Mouse (Mus musculus): ENCODE measurements around the gene Klf5. TPM values are rescaled to one million over a fixed set of nuclear protein-coding genes. Genes with fewer than 3 reads are reported as not detected.

Klf5 gene
- polyA plus RNA-seq, 1 experiment from 2014 or later: 2.6 TPM

DNA sequence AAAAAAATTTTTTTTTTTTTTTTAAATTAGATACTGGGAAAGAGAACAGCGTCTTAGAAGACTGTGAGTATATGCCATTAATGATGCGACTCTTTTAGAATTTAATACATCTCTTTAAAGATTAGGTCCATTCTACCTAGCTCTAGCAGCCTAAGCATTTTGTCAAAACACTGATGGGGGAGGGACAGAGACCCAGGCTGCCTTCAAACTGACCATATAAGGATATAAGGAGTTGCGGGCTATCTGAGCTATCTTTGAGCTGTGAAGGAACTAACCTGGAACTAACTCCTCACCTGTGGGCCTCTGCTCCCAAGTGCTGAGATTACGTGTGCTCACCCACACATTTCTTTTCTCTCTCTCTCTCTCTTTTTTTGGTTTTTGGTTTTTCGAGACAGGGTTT lies 6.3 kb upstream of the Klf5 start:
- no peak overlapping the region for H3K9ac ChIP-seq (replicated peaks)
- peaks cover 5% of the 10 kb centered on the region; the same call in 1 of the 2 replicates for H3K4me1 ChIP-seq (ENCODE audit: insufficient read depth)
- no peak overlapping the region for H3K4me2 ChIP-seq (ENCODE audit: low read depth, low read length)
- no peaks in the 10 kb centered on the region for H3K36me3 ChIP-seq (replicated peaks; ENCODE audit: insufficient read depth, low read length)
- H3K9me3 ChIP-seq (ENCODE audit: low read length): no peaks in the 10 kb centered on the region
- no peak overlapping the region for H3K4me3 ChIP-seq (ENCODE audit: low read depth, low read length)
- no peak for DNase-seq
- no peak for ATAC-seq
- TF ChIP-seq CTCF (IDR thresholded peaks at IDR 0.05; ENCODE audit: low read depth): no peak
- TF ChIP-seq EP300 (IDR thresholded peaks at IDR 0.05; ENCODE audit: low read depth): no peak
- WGBS (ENCODE audit: insufficient replicate concordance): 92% methylated on average over 5 of the region's 5 CpGs
- H3K27me3 ChIP-seq (ENCODE audit: insufficient read depth, low read length): no peaks in the 10 kb centered on the region
- H3K27ac ChIP-seq (ENCODE audit: low read depth): no peak overlapping the region

DNA sequence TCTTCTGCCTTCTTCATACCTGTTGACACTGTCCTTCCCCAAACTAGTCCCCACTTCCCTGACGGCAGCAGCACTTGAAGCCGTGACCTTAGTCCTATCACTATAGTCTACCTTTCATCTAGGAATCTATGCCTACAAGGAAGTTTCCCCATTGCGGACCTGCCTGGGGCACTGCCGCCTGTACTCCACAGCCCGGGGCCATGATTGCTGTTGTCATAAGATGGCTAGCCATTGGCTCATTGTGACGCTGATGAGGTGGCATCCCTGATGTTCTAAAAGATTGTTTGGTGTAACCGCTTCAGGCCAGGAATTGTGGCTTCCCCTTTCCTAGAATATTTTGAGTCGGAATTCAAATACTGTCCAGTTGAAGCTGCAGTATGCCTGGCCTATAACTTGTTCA lies 4.1 kb upstream of the Klf5 start:
- 80% methylated on average over 8 of the region's 8 CpGs for WGBS (ENCODE audit: insufficient replicate concordance)
- H3K27me3 ChIP-seq (ENCODE audit: insufficient read depth, low read length): peaks cover 9% of the 10 kb centered on the region

DNA sequence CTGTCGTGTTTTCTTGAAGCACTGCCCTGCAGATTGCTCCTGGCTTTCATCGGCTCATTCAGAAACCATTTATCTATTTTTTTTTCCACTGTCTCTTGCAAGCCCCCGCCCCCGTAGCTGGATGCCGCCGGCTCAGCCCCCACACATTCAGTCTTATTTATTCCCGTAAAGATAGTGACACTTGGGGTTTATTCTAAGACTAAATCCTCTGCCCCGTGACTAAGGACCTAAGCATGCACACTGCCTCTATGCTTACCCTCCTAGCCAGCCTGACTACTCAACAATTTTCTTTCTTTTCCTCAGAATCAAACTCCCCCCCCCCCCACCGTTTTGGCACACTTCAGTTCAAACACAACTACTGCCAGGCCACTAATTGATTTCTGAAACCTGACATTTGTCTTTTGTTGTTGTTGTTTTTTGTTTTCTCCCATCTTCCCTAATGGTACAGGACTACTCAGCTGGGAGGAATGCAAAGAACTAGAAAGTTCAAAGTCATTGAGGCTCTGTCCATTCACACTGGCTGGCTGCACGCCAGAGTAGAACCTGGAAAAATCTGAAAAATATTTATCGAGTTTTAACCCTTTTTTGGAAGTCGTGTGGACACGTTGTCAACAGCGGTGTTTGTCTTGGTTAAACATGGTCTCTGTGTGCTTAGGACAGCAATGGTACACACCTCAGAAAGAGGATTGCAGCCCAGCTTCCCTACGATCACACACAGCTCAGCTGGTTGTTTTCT lies 2.7 kb upstream of the Klf5 start:
- WGBS (ENCODE audit: insufficient replicate concordance): 52% methylated on average over 15 of the region's 15 CpGs
- peaks cover 15% of the 10 kb centered on the region for H3K27me3 ChIP-seq (ENCODE audit: insufficient read depth, low read length)
- H3K9ac ChIP-seq (replicated peaks): no peak overlapping the region
- no peak overlapping the region for H3K4me2 ChIP-seq (ENCODE audit: low read depth, low read length)
- no peak overlapping the region for H3K27ac ChIP-seq (ENCODE audit: low read depth)
- DNase-seq (peak; percentile 33), ATAC-seq (no peak)
- no peak for TF ChIP-seq CTCF (IDR thresholded peaks at IDR 0.05; ENCODE audit: low read depth)
- H3K9me3 ChIP-seq (ENCODE audit: low read length): no peaks in the 10 kb centered on the region
- H3K4me1 ChIP-seq (ENCODE audit: insufficient read depth): peaks cover 21% of the 10 kb centered on the region
- H3K36me3 ChIP-seq (replicated peaks; ENCODE audit: insufficient read depth, low read length): no peaks in the 10 kb centered on the region
- no peak overlapping the region for H3K4me3 ChIP-seq (ENCODE audit: low read depth, low read length)

More for the DNA sequence above, 4.1 kb upstream of the Klf5 start:
- no peak overlapping the region for H3K27ac ChIP-seq (ENCODE audit: low read depth)
- DNase-seq (no peak), ATAC-seq (no peak)
- no peak overlapping the region for H3K4me3 ChIP-seq (ENCODE audit: low read depth, low read length)
- no peak overlapping the region for H3K4me2 ChIP-seq (ENCODE audit: low read depth, low read length)
- no peak overlapping the region for H3K9ac ChIP-seq (replicated peaks)
- H3K36me3 ChIP-seq (replicated peaks; ENCODE audit: insufficient read depth, low read length): no peaks in the 10 kb centered on the region
- H3K4me1 ChIP-seq (ENCODE audit: insufficient read depth): peaks cover 18% of the 10 kb centered on the region
- H3K9me3 ChIP-seq (ENCODE audit: low read length): no peaks in the 10 kb centered on the region
- TF ChIP-seq CTCF (IDR thresholded peaks at IDR 0.05; ENCODE audit: low read depth) (no peak), EP300 (IDR thresholded peaks at IDR 0.05; ENCODE audit: low read depth) (no peak)

DNA sequence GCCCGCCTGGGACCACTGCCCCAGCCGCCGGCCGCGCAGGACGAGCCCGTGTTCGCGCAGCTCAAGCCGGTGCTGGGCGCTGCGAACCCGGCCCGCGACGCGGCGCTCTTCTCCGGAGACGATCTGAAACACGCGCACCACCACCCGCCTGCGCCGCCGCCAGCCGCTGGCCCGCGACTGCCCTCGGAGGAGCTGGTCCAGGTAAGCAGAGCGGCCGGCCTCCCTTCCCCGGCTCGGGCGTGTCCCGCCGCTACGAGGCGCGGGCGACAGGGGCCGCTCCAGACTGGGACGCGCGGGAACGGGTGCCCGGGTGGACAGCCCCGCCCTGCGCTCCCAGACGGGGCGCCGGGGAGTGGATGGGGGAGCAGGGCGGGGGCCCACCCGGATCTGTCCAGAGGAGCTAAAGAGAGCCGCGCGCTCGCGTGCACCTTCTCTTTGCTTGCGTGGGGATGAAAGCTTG lies 561 bp downstream of the Klf5 start:
- Histone ChIP-seq H3K4me2 (ENCODE audit: low read depth, low read length) (peak overlapping the region; percentile 99), H3K36me3 (replicated peaks; ENCODE audit: insufficient read depth, low read length) (no peaks in the 10 kb centered on the region), H3K9me3 (ENCODE audit: low read length) (no peaks in the 10 kb centered on the region), H3K4me3 (ENCODE audit: low read depth, low read length) (peak overlapping the region; percentile 75), H3K27me3 (ENCODE audit: insufficient read depth, low read length) (peaks cover 15% of the 10 kb centered on the region), H3K27ac (ENCODE audit: low read depth) (peak overlapping the region; percentile 49; the same call in 1 of the 2 replicates), H3K4me1 (ENCODE audit: insufficient read depth) (peaks cover 21% of the 10 kb centered on the region), H3K9ac (replicated peaks) (peak overlapping the region; percentile 73)
- ATAC-seq: peak; percentile 59
- WGBS (ENCODE audit: insufficient replicate concordance): 4% methylated on average over 53 of the region's 60 CpGs
- no peak for TF ChIP-seq EP300 (IDR thresholded peaks at IDR 0.05; ENCODE audit: low read depth)
- peak; percentile 28; the same call in 1 of the 2 replicates for TF ChIP-seq CTCF (IDR thresholded peaks at IDR 0.05; ENCODE audit: low read depth)
- DNase-seq: peak; percentile 73

DNA sequence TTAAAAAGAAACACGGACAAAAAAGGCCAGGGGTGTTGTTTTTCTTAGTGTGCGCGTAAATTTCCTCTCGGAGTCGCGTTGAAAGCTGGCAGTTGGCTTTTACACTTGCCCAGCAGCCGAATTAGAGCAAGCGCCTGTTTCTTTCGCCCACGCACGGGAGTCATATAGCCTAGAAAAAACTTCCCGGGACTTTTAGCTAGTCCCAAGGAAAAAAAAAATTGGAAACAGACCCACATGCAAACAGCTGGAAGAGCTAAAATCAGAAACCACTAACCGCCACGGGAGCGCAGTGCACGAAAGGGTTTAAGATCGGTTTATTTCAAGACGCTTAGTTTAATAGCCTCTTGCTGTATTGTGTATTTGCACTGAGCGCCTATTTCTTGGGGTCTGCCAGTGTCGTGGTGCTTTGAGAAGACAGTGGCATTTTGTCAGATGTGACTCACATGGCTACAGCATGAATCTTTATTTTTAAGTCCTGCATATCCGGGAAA lies 1.3 kb downstream of the Klf5 start:
- Histone ChIP-seq H3K9ac (replicated peaks) (peak overlapping the region; percentile 73), H3K4me1 (ENCODE audit: insufficient read depth) (peaks cover 21% of the 10 kb centered on the region), H3K27me3 (ENCODE audit: insufficient read depth, low read length) (peaks cover 15% of the 10 kb centered on the region), H3K36me3 (replicated peaks; ENCODE audit: insufficient read depth, low read length) (no peaks in the 10 kb centered on the region), H3K4me2 (ENCODE audit: low read depth, low read length) (peak overlapping the region; percentile 99), H3K27ac (ENCODE audit: low read depth) (no peak overlapping the region), H3K4me3 (ENCODE audit: low read depth, low read length) (peak overlapping the region; percentile 75), H3K9me3 (ENCODE audit: low read length) (no peaks in the 10 kb centered on the region)
- no peak for TF ChIP-seq EP300 (IDR thresholded peaks at IDR 0.05; ENCODE audit: low read depth)
- no peak for TF ChIP-seq CTCF (IDR thresholded peaks at IDR 0.05; ENCODE audit: low read depth)
- ATAC-seq (no peak), DNase-seq (no peak)
- WGBS (ENCODE audit: insufficient replicate concordance): 7% methylated on average over 21 of the region's 21 CpGs

DNA sequence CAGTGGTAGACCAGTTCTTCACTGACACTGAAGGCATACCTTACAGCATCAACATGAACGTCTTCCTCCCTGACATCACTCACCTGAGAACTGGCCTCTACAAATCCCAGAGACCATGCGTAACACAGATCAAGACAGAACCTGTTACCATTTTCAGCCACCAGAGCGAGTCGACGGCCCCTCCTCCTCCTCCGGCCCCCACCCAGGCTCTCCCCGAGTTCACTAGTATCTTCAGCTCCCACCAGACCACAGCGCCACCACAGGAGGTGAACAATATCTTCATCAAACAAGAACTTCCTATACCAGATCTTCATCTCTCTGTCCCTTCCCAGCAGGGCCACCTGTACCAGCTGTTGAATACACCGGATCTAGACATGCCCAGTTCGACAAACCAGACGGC lies 3.0 kb downstream of the Klf5 start:
- no peak overlapping the region for H3K4me2 ChIP-seq (ENCODE audit: low read depth, low read length)
- ATAC-seq: no peak

More for the DNA sequence above, 3.0 kb downstream of the Klf5 start:
- DNase-seq: no peak
- peaks cover 18% of the 10 kb centered on the region for H3K4me1 ChIP-seq (ENCODE audit: insufficient read depth)
- no peaks in the 10 kb centered on the region for H3K9me3 ChIP-seq (ENCODE audit: low read length)
- H3K27me3 ChIP-seq (ENCODE audit: insufficient read depth, low read length): peaks cover 15% of the 10 kb centered on the region
- WGBS (ENCODE audit: insufficient replicate concordance): 64% methylated on average over 11 of the region's 11 CpGs
- no peak overlapping the region for H3K27ac ChIP-seq (ENCODE audit: low read depth)
- no peak overlapping the region for H3K4me3 ChIP-seq (ENCODE audit: low read depth, low read length)
- no peaks in the 10 kb centered on the region; the same call in 1 of the 2 replicates for H3K36me3 ChIP-seq (replicated peaks; ENCODE audit: insufficient read depth, low read length)
- no peak for TF ChIP-seq EP300 (IDR thresholded peaks at IDR 0.05; ENCODE audit: low read depth)
- TF ChIP-seq CTCF (IDR thresholded peaks at IDR 0.05; ENCODE audit: low read depth): no peak
- H3K9ac ChIP-seq (replicated peaks): no peak overlapping the region
